Mouse (Mus musculus) embryo, embryonic 10.5 days (tissue): ENCODE data around the gene Krt83.
"Not testable (repeated sequence)": the region's sequence is repeated elsewhere in the genome, so short reads cannot be mapped to it uniquely, and the experiment has no call there.

Experiments used
- DNase-seq: peaks from one replicate; pipeline ENCODE4 v3.0.0-alpha.2; 2015; ENCODE audit warnings: low spot score

Krt83 gene

GRCm38 (mm10) chr15:101491431-101491830, at the start of gene Krt83:
Krt83 (minus strand) TSS chr15:101491512.
- DNase-seq, result no peak

- DNase-seq, result no peak
Measured at GRCm38 (mm10) chr15:101538580-101538900, 47.2 kb upstream of the Krt83 start.

- DNase-seq, result no peak
Measured at GRCm38 (mm10) chr15:101537864-101538579, 46.7 kb upstream of the Krt83 start.

GRCm38 (mm10) chr15:101536054-101536850, 44.9 kb upstream of the Krt83 start:
- no peak for DNase-seq

- DNase-seq, result no peak
Measured at GRCm38 (mm10) chr15:101532720-101533119, 41.4 kb upstream of the Krt83 start, which contains the start of gene Krt84. Krt84 (minus strand) TSS chr15:101532820.

GRCm38 (mm10) chr15:101522556-101523232, 31.4 kb upstream of the Krt83 start:
- DNase-seq, result no peak

- peak; percentile 85 for DNase-seq
Measured at GRCm38 (mm10) chr15:101519792-101520191, 28.5 kb upstream of the Krt83 start.

- DNase-seq, result not testable (repeated sequence)
Measured at GRCm38 (mm10) chr15:101517161-101517560, 25.8 kb upstream of the Krt83 start, which contains the start of gene Gm49425. Gm49425 (minus strand) TSS chr15:101517261.

GRCm38 (mm10) chr15:101508247-101508646, 16.9 kb upstream of the Krt83 start:
- DNase-seq, result no peak

GRCm38 (mm10) chr15:101506896-101507758, 15.8 kb upstream of the Krt83 start:
- DNase-seq, result peak; percentile 15

GRCm38 (mm10) chr15:101497181-101497580, 5.9 kb upstream of the Krt83 start:
- DNase-seq, result peak; percentile 63

- no peak for DNase-seq
Measured at GRCm38 (mm10) chr15:101495266-101495665, 4.0 kb upstream of the Krt83 start.

GRCm38 (mm10) chr15:101494203-101494602, 2.9 kb upstream of the Krt83 start:
- DNase-seq, result no peak

- DNase-seq, result no peak
Measured at GRCm38 (mm10) chr15:101493713-101494112, 2.4 kb upstream of the Krt83 start.

GRCm38 (mm10) chr15:101492718-101493117, 1.4 kb upstream of the Krt83 start:
- DNase-seq, result no peak

- DNase-seq, result no peak
Measured at GRCm38 (mm10) chr15:101485911-101486635, 5.2 kb downstream of the Krt83 start.

- no peak for DNase-seq
Measured at GRCm38 (mm10) chr15:101484939-101485338, 6.4 kb downstream of the Krt83 start.

- DNase-seq, result no peak
Measured at GRCm38 (mm10) chr15:101483646-101484045, 7.7 kb downstream of the Krt83 start.

- no peak for DNase-seq
Measured at GRCm38 (mm10) chr15:101482056-101482455, 9.3 kb downstream of the Krt83 start.

- peak; percentile 33 for DNase-seq
Measured at GRCm38 (mm10) chr15:101479666-101480060, 11.6 kb downstream of the Krt83 start.
